In the genomic region with DNA sequence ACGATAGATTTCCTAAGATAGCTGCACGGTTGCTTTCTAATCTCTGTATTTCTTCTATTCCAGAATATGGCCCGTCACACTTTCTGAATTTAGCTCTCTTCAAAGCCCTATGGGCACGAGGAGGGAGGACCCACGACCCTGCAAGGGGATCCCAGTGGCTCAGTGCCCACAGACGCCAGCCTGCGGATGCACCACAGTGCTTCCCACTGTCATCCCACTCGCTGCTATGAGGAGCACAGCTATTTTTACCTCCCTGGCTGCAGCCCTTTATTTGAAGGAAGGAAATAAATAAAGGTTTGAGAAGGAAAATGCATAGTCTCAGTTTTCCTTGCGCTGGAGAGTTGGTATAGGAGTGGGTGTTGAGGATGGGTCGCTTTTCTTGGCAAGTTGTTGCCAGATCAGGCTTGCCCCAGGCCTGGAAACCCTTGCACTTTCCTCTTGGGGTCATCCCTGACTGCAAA, we compare ENCODE assay signal across 8 mouse cellular contexts. TPM values are rescaled to one million over a fixed set of nuclear protein-coding genes. Genes with fewer than 3 reads are reported as not detected.
DNase-seq lines count a peak whose midpoint lies in the region; ATAC-seq and TF ChIP-seq lines count a peak whose summit lies in the region.

No protein-coding gene starts in this region.

- no peak for ATAC-seq in heart, embryonic 13.5 days (ENCODE audit: extremely low read depth, insufficient number of reproducible peaks, low FRiP score, low TSS enrichment)
- ATAC-seq in hindbrain, embryonic 12.5 days (ENCODE audit: low FRiP score): peak; percentile 48
- ATAC-seq in limb, embryonic 14.5 days (ENCODE audit: low FRiP score, low read depth): no peak
- no peak for ATAC-seq in stomach, postnatal 0 days (ENCODE audit: low FRiP score, low TSS enrichment)

- peak overlapping the region; percentile 74 for H3K4me3 ChIP-seq in heart, embryonic 13.5 days
- peak overlapping the region; percentile 79 for H3K4me3 ChIP-seq in hindbrain, embryonic 12.5 days
- peak overlapping the region; percentile 69 for H3K4me3 ChIP-seq in limb, embryonic 14.5 days (replicated peaks; ENCODE audit: low read length)
- H3K4me3 ChIP-seq in stomach, postnatal 0 days (ENCODE audit: low read depth, low read length): peak overlapping the region; percentile 53

- TF ChIP-seq CTCF in stomach, postnatal 0 days (IDR thresholded peaks at IDR 0.05; ENCODE audit: low read depth): no peak

- peaks cover 74% of the 10 kb centered on the region for H3K27me3 ChIP-seq in heart, embryonic 13.5 days (replicated peaks)
- no peaks in the 10 kb centered on the region for H3K27me3 ChIP-seq in hindbrain, embryonic 12.5 days
- H3K27me3 ChIP-seq in limb, embryonic 14.5 days (ENCODE audit: control insufficient read depth, insufficient read depth, low read length): no peaks in the 10 kb centered on the region; the same call in 1 of the 2 replicates
- H3K27me3 ChIP-seq in stomach, postnatal 0 days (ENCODE audit: control insufficient read depth, insufficient read depth, low read length): no peaks in the 10 kb centered on the region; the same call in 1 of the 2 replicates

- H3K36me3 ChIP-seq in heart, embryonic 13.5 days: no peaks in the 10 kb centered on the region
- no peaks in the 10 kb centered on the region for H3K36me3 ChIP-seq in hindbrain, embryonic 12.5 days
- no peaks in the 10 kb centered on the region for H3K36me3 ChIP-seq in limb, embryonic 14.5 days (ENCODE audit: control insufficient read depth, insufficient read depth, low read length)
- H3K36me3 ChIP-seq in stomach, postnatal 0 days (ENCODE audit: control insufficient read depth, insufficient read depth, low read length): no peaks in the 10 kb centered on the region

- no peak for TF ChIP-seq POLR2A in limb, embryonic 14.5 days (IDR thresholded peaks at IDR 0.05; ENCODE audit: borderline replicate concordance, extremely low read depth, insufficient read depth, insufficient read length)

- no peak for DNase-seq in heart, adult 8-10 months (ENCODE audit: low spot score)
- peak; percentile 62 for DNase-seq in cerebellum, adult 9-10 months
- DNase-seq in limb, embryonic 14.5 days (ENCODE audit: low spot score): no peak
- DNase-seq in stomach, postnatal 0 days (ENCODE audit: low spot score): no peak
- no peak for DNase-seq in testis, postnatal 10 days (ENCODE audit: low spot score)
- DNase-seq in urinary bladder, postnatal 36 days (ENCODE audit: low spot score in 2 of 2): no peak

- no peak for TF ChIP-seq EP300 in stomach, postnatal 0 days (optimal IDR thresholded peaks at IDR 0.05)

- H3K9me3 ChIP-seq in heart, embryonic 13.5 days: no peaks in the 10 kb centered on the region
- no peaks in the 10 kb centered on the region for H3K9me3 ChIP-seq in hindbrain, embryonic 12.5 days (replicated peaks)
- no peaks in the 10 kb centered on the region for H3K9me3 ChIP-seq in limb, embryonic 14.5 days (ENCODE audit: control insufficient read depth, low read length)
- no peaks in the 10 kb centered on the region for H3K9me3 ChIP-seq in stomach, postnatal 0 days (ENCODE audit: control insufficient read depth, low read length)

- H3K9ac ChIP-seq in heart, embryonic 13.5 days: peak overlapping the region; percentile 82; the same call in 1 of the 2 replicates
- peak overlapping the region; percentile 85; the same call in 1 of the 2 replicates for H3K9ac ChIP-seq in hindbrain, embryonic 12.5 days
- H3K9ac ChIP-seq in limb, embryonic 14.5 days (ENCODE audit: low read depth, low read length, severe bottlenecking): peak overlapping the region; percentile 67; the same call in 1 of the 2 replicates
- H3K9ac ChIP-seq in stomach, postnatal 0 days (ENCODE audit: low read length): no peak overlapping the region

- peaks cover 15% of the 10 kb centered on the region for H3K4me1 ChIP-seq in heart, embryonic 13.5 days
- H3K4me1 ChIP-seq in hindbrain, embryonic 12.5 days: peaks cover 10% of the 10 kb centered on the region
- H3K4me1 ChIP-seq in limb, embryonic 14.5 days (ENCODE audit: control insufficient read depth, insufficient read depth, low read length): no peaks in the 10 kb centered on the region
- no peaks in the 10 kb centered on the region for H3K4me1 ChIP-seq in stomach, postnatal 0 days (replicated peaks; ENCODE audit: control insufficient read depth, insufficient read depth)

- WGBS in heart, embryonic 13.5 days: 52% methylated on average over 10 of the region's 10 CpGs
- 57% methylated on average over 10 of the region's 10 CpGs for WGBS in hindbrain, embryonic 12.5 days
- WGBS in limb, embryonic 14.5 days: 58% methylated on average over 10 of the region's 10 CpGs
- 64% methylated on average over 10 of the region's 10 CpGs for WGBS in stomach, postnatal 0 days

- no peak overlapping the region for H3K27ac ChIP-seq in heart, embryonic 13.5 days (replicated peaks)
- H3K27ac ChIP-seq in hindbrain, embryonic 12.5 days: peak overlapping the region; percentile 17; the same call in 1 of the 2 replicates
- H3K27ac ChIP-seq in limb, embryonic 14.5 days (replicated peaks; ENCODE audit: low read depth, low read length): no peak overlapping the region
- H3K27ac ChIP-seq in stomach, postnatal 0 days (replicated peaks): no peak overlapping the region

- H3K4me2 ChIP-seq in heart, embryonic 13.5 days: peak overlapping the region; percentile 99
- peak overlapping the region; percentile 91 for H3K4me2 ChIP-seq in hindbrain, embryonic 12.5 days (replicated peaks)
- H3K4me2 ChIP-seq in limb, embryonic 14.5 days (replicated peaks; ENCODE audit: low read depth, low read length, severe bottlenecking): peak overlapping the region; percentile 99
- peak overlapping the region; percentile 88 for H3K4me2 ChIP-seq in stomach, postnatal 0 days (replicated peaks; ENCODE audit: low read depth)

RNA-seq across cellular contexts. Expression of a gene that starts 0.5 kb away (rescaled TPM):
- polyA plus RNA-seq in heart, embryonic 13.5 days (2015; fragmentation: Nextera tagmentation; extraction: Ambion mirVana): 0.78 and 1.1 TPM in 2 replicates
- 1 to 10 TPM; 1.9 to 2.8 (median 2.0) TPM for total RNA-seq in heart, adult 8-10 months (2022)
- 11.4 and 13.4 TPM in 2 replicates for polyA plus RNA-seq in hindbrain, embryonic 12.5 days (2016; fragmentation: Nextera tagmentation; extraction: Ambion mirVana)
- 6.4 and 7.9 TPM in 2 replicates for polyA plus RNA-seq in limb, embryonic 14.5 days (2012; rRNA removed)
- polyA plus RNA-seq in limb, embryonic 14.5 days (2014; fragmentation: Nextera tagmentation; extraction: Ambion mirVana): 4.3 and 5.2 TPM in 2 replicates
- polyA plus RNA-seq in stomach, postnatal 0 days (2015; fragmentation: Nextera tagmentation; extraction: Ambion mirVana): 2.6 and 3.1 TPM in 2 replicates
